Mouse (Mus musculus) megakaryocyte, embryonic 14.5 days (primary cell): ENCODE data around the gene Cmas.

ENCODE experiments used
- FLI1 ChIP-seq: IDR thresholded peaks from 2 replicates; pipeline ENCODE4 v1.6.1; 2012; ENCODE audit warnings: low read length, inconsistent platforms, mixed read lengths
- GATA1 ChIP-seq: IDR thresholded peaks from 3 replicates; pipeline ENCODE4 v1.6.1; 2012; ENCODE audit warnings: mixed read lengths, low read length, inconsistent platforms, borderline replicate concordance

DNA sequence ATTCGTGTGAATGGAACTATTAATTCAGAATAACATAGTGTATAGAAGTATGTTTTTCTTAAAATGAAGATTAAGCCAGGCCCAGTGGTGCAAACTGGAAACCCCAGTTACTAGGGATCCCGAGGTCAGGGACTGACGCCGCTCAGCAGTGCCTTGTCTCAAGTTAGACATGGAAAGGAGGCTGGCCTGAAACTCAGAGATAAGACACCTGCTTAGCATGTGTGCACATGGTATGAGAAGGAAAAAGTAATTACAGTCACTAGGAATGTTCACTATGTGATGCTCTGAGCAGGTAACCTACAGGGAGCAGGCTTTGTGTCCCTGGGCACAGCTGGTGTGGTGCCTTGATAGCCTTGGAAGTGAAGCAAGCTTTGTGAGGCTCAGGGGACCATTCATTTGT is 15.2 kb downstream of the Cmas start:
- no peak for TF ChIP-seq GATA1
- TF ChIP-seq FLI1, result no peak
